ENCODE assay signal across 12 mouse cellular contexts in the genomic region with DNA sequence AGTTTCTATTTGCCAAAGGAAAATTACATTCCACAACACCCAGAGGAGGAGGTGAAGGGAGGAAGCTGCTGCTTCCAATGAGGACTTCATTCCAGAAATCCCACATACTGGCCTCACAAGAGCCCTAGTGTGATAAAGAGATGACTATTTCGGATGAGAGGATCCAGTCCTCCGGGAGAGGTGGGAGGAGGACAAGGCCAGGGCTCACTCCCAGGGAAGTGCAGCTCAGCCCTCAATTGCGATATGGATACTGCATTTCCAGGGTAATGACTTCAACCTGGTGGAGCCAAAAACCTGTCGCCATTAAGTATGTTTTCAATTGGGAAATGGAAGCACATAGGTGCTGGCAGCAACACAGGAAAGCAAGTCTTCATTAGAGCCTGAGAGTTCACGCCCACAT.
DNase-seq lines count a peak whose midpoint lies in the region.
"Had no signal": no experiment of that assay in that cellular context is flagged by ENCODE, and none has a peak within 500 bp of the region (broad histone marks: within the 10 kb centered on the region; RNA-seq: fewer than 3 reads in every experiment).

No protein-coding gene starts in this region.

- no peaks in the 10 kb centered on the region for H3K36me3 ChIP-seq in macrophage (ENCODE audit: inconsistent target)
- H3K36me3 ChIP-seq: embryonic facial prominence, embryonic 13.5 days; G1E had no signal

- no peaks in the 10 kb centered on the region for H3K79me2 ChIP-seq in macrophage (ENCODE audit: inconsistent target)

- WGBS in macrophage (ENCODE audit: missing documents) = 97% methylated on average over 5 of the region's 5 CpGs

- H3K4me3 ChIP-seq in macrophage (ENCODE audit: inconsistent target) = no peak overlapping the region
- H3K4me3 ChIP-seq: embryonic facial prominence, embryonic 13.5 days had no signal

- peak overlapping the region; percentile 73; the same call in 1 of the 2 replicates for H3K27ac ChIP-seq in macrophage
- H3K27ac ChIP-seq: embryonic facial prominence, embryonic 13.5 days had no signal

- DNase-seq in adrenal gland, adult 2 months = peak; percentile 6
- DNase-seq in adrenal gland, postnatal 36 days = no peak
- peak; percentile 17 to 21 for DNase-seq in kidney, postnatal 4 days
- DNase-seq in kidney, adult 18-20 months = no peak
- DNase-seq in gastrocnemius, postnatal 25 days = peak; percentile 64
- no peak for DNase-seq in right cerebral cortex, postnatal 14 days
- no peak for DNase-seq in natural killer cell, adult 2 months (ENCODE audit: low spot score in 2 of 2)
- DNase-seq: cerebellum, adult 2 months; layer of hippocampus, postnatal 36 days had no signal

Comparison
In these comparisons a context has a peak if more than half of its experiments do, and no peak if none do; other contexts are left out.
1. DNase-seq: peak in adrenal gland, adult 2 months (single experiment), kidney, postnatal 4 days (2 of 2) and gastrocnemius, postnatal 25 days (single experiment); none in adrenal gland, postnatal 36 days (0 of 2), kidney, adult 18-20 months (single experiment), right cerebral cortex, postnatal 14 days (single experiment) and natural killer cell, adult 2 months (0 of 2).